Mouse (Mus musculus) embryo, embryonic 10.5 days (tissue): ENCODE measurements around the gene Tmem266.
A peak's percentile ranks its signal among the peaks of the same experiment; 100 is the strongest.

Experiments
- DNase-seq: peaks from one replicate; pipeline ENCODE4 v3.0.0-alpha.2; 2015; ENCODE audit warnings: low spot score

The Tmem266 gene

GRCm38 (mm10) chr9:55402276-55402675 is 75.6 kb downstream of the Tmem266 start:
- no peak for DNase-seq

- DNase-seq, result no peak
Measured at GRCm38 (mm10) chr9:55404256-55404655, 77.5 kb downstream of the Tmem266 start.

- DNase-seq, result no peak
Measured at GRCm38 (mm10) chr9:55404976-55405702, 78.4 kb downstream of the Tmem266 start.

- DNase-seq, result peak; percentile 30
Measured at GRCm38 (mm10) chr9:55406773-55407172, 80.1 kb downstream of the Tmem266 start.

- DNase-seq, result no peak
Measured at GRCm38 (mm10) chr9:55408851-55409250, 82.1 kb downstream of the Tmem266 start.

GRCm38 (mm10) chr9:55409833-55410232 is 83.1 kb downstream of the Tmem266 start:
- DNase-seq, result no peak

GRCm38 (mm10) chr9:55410430-55410829 is 83.7 kb downstream of the Tmem266 start:
- no peak for DNase-seq

GRCm38 (mm10) chr9:55411154-55411553 is 84.4 kb downstream of the Tmem266 start:
- no peak for DNase-seq

GRCm38 (mm10) chr9:55421786-55422185 is 95.1 kb downstream of the Tmem266 start:
- no peak for DNase-seq

GRCm38 (mm10) chr9:55423451-55424424 is 97.0 kb downstream of the Tmem266 start:
- no peak for DNase-seq

GRCm38 (mm10) chr9:55425271-55425810 is 98.6 kb downstream of the Tmem266 start:
- DNase-seq, result no peak

- DNase-seq, result peak; percentile 91
Measured at GRCm38 (mm10) chr9:55429242-55429975, 102.7 kb downstream of the Tmem266 start.

- DNase-seq, result no peak
Measured at GRCm38 (mm10) chr9:55430133-55430532, 103.4 kb downstream of the Tmem266 start.

GRCm38 (mm10) chr9:55432306-55433289 is 105.9 kb downstream of the Tmem266 start:
- no peak for DNase-seq

GRCm38 (mm10) chr9:55433875-55434274 is 107.2 kb downstream of the Tmem266 start:
- DNase-seq, result no peak

GRCm38 (mm10) chr9:55438433-55438832 is 111.7 kb downstream of the Tmem266 start:
- no peak for DNase-seq

- DNase-seq, result no peak
Measured at GRCm38 (mm10) chr9:55439206-55439780, 112.6 kb downstream of the Tmem266 start.

GRCm38 (mm10) chr9:55447509-55447908 is 120.8 kb downstream of the Tmem266 start:
- no peak for DNase-seq

- no peak for DNase-seq
Measured at GRCm38 (mm10) chr9:55449108-55449507, 122.4 kb downstream of the Tmem266 start.

GRCm38 (mm10) chr9:55450035-55450434 is 123.3 kb downstream of the Tmem266 start:
- DNase-seq, result no peak
